Comparison of ENCODE assay signal across 8 mouse cellular contexts in the genomic region with DNA sequence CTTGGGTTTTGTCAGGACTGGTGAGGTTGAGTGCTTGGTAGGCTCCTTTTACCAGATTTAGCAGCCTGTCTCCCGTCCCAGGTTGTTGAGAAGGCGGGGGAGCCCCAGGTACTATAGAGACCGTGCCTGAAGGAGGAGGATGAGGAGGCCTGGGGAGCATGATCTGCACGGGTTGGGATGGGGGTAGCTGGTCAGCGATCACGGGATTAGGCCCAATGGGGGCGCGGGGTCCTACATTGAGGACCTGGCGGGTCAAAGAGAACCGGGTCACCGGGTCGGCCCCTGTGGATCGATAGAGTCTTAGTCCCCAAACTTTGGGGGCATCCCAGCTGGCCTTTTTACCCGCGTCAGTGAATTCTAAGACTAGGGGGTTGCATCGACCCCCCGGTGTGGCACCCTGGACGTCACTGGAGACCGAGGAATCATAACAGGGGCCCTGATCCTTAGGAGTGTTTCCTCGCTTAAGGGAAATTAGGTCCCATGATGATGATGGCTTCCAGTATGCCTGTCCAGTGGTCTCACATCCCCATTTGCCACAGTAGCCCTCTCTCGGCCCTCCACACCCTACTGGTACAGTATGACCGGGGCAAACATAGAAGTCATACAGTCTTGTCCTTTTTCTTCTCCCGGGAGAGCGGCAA. TPM values are rescaled to one million over a fixed set of nuclear protein-coding genes. Genes with fewer than 3 reads are reported as not detected.
DNase-seq lines count a peak whose midpoint lies in the region.
"Not testable (repeated sequence)": the region's sequence is repeated elsewhere in the genome, so short reads cannot be mapped to it uniquely, and the experiment has no call there.

No protein-coding gene starts in this region.

- intact Hi-C loops in gastrocnemius, postnatal 14 days (cut with DNase I; ENCODE audit: low total_unique reads) = not testable (repeated sequence)

- peak; percentile 61 to 69 for DNase-seq in adrenal gland, adult 18-20 months (ENCODE audit: low spot score in 2 of 2)
- peak; percentile 80 for DNase-seq in cerebellum, adult 9-11 months
- peak; percentile 63 for DNase-seq in gastrocnemius, postnatal 14 days
- peak; percentile 67 for DNase-seq in kidney, adult 11 months
- peak; percentile 57 to 60 for DNase-seq in layer of hippocampus, postnatal 10 days (ENCODE audit: low spot score in 2 of 2)
- peak; percentile 55 for DNase-seq in lung, postnatal 10 days
- peak; percentile 54 for DNase-seq in right cerebral cortex, postnatal 4 days
- peak; percentile 54 for DNase-seq in thymus, postnatal 4 days

RNA-seq across cellular contexts. Expression of gene Akap1, which starts 27.7 kb away (rescaled TPM):
- 100 to 1,000 TPM; 107 to 121 TPM for total RNA-seq in adrenal gland, adult 18-20 months (2021)
- 10 to 100 TPM; 57.4 to 62.0 TPM for total RNA-seq in gastrocnemius, postnatal 14 days (2021)
- total RNA-seq in layer of hippocampus, postnatal 10 days (2021) = 10 to 100 TPM; 44.1 to 45.8 TPM

Comparison
In these comparisons a context has a peak if more than half of its experiments do, and no peak if none do; other contexts are left out.
1. Peak in every context shown above with its lines: DNase-seq.